Mouse (Mus musculus): ENCODE results near the gene Trabd2b. TPM values are rescaled to one million over a fixed set of nuclear protein-coding genes. Genes with fewer than 3 reads are reported as not detected.
A peak's percentile ranks its signal among the peaks of the same experiment; 100 is the strongest.

Trabd2b gene
- polyA plus RNA-seq, 1 experiment from 2014 or later: 2.0 TPM

DNA sequence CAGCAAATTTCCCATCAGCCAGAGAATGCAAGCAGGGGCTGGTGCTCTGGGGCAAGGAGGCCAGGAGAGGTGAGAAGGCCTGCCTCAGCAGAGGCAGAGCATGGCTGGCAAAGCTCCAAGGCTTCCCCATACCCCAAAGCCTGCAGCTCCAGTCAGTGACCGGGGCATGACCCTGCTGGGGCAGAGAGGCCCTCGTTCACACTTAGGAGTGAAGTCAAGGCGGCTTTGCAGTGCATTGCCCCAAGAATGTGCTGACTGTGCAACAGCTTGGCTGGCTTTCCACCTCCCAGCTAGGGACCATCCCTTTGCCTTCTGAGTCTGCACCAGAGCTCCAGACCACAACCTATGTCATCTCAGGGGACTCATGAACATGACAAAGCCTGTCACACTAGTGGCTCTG, 152.0 kb downstream of the Trabd2b start:
- DNase-seq (ENCODE audit: low spot score) (no peak), ATAC-seq (ENCODE audit: low FRiP score) (no peak)
- Histone ChIP-seq H3K27me3 (ENCODE audit: control insufficient read depth, insufficient read depth, low read length) (no peaks in the 10 kb centered on the region), H3K9me3 (ENCODE audit: control insufficient read depth, low read length) (no peaks in the 10 kb centered on the region), H3K4me3 (ENCODE audit: low read depth, low read length) (no peak overlapping the region), H3K4me1 (replicated peaks; ENCODE audit: control insufficient read depth, insufficient read depth, low read length) (0 out of 2 replicates have a peak, but pooled peaks cover 2% of the 10 kb centered on the region), H3K27ac (ENCODE audit: low read depth, low read length) (no peak overlapping the region), H3K36me3 (ENCODE audit: control insufficient read depth, insufficient read depth, low read length) (no peaks in the 10 kb centered on the region), H3K9ac (ENCODE audit: low read depth, low read length) (no peak overlapping the region), H3K4me2 (replicated peaks; ENCODE audit: low read depth, low read length) (no peak overlapping the region)
- 34% methylated on average over 3 of the region's 3 CpGs for WGBS

GRCm38 (mm10) chr4:114560638-114561216, 154.2 kb downstream of the Trabd2b start:
- Histone ChIP-seq H3K4me1 (replicated peaks; ENCODE audit: control insufficient read depth, insufficient read depth, low read length) (0 out of 2 replicates have a peak, but pooled peaks cover 2% of the 10 kb centered on the region), H3K4me2 (replicated peaks; ENCODE audit: low read depth, low read length) (no peak overlapping the region), H3K27ac (ENCODE audit: low read depth, low read length) (no peak overlapping the region), H3K27me3 (ENCODE audit: control insufficient read depth, insufficient read depth, low read length) (no peaks in the 10 kb centered on the region), H3K4me3 (ENCODE audit: low read depth, low read length) (no peak overlapping the region), H3K36me3 (ENCODE audit: control insufficient read depth, insufficient read depth, low read length) (no peaks in the 10 kb centered on the region), H3K9ac (ENCODE audit: low read depth, low read length) (no peak overlapping the region), H3K9me3 (ENCODE audit: control insufficient read depth, low read length) (no peaks in the 10 kb centered on the region)
- no peak for DNase-seq (ENCODE audit: low spot score)
- no peak for ATAC-seq (ENCODE audit: low FRiP score)
- WGBS: 84% methylated on average over 17 of the region's 17 CpGs

DNA sequence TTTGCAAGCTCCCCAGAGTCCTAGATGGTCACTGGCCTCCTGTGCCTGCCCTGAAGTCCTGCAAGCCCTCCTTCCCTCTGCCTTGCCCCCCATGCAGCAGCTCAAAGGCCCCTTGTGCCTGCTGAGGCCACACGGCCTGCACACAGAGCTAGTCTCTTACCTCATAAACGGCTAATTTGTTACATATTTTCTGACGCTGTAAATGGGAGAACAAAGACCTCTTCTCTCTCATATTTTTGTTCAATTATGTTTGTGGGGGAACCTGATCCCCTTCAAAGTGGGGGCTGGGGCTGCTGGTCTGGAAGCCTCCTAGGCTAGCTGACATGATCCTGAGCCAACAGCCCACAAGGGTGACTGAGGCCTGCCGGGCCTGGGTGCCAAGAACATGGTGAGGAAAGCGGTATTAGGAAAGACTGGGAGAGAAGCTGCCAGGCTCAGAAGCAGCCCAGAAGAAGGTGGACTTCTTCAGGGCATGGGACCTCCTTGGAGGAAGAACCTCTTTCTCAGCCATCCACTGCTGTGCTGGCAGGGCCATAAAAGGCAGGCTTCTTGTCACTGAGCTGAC, 157.7 kb downstream of the Trabd2b start:
- Histone ChIP-seq H3K9me3 (ENCODE audit: control insufficient read depth, low read length) (no peaks in the 10 kb centered on the region), H3K9ac (ENCODE audit: low read depth, low read length) (no peak overlapping the region), H3K4me3 (ENCODE audit: low read depth, low read length) (no peak overlapping the region), H3K4me1 (replicated peaks; ENCODE audit: control insufficient read depth, insufficient read depth, low read length) (no peaks in the 10 kb centered on the region), H3K36me3 (ENCODE audit: control insufficient read depth, insufficient read depth, low read length) (no peaks in the 10 kb centered on the region), H3K4me2 (replicated peaks; ENCODE audit: low read depth, low read length) (no peak overlapping the region), H3K27me3 (ENCODE audit: control insufficient read depth, insufficient read depth, low read length) (no peaks in the 10 kb centered on the region), H3K27ac (ENCODE audit: low read depth, low read length) (no peak overlapping the region)
- DNase-seq (ENCODE audit: low spot score) (no peak), ATAC-seq (ENCODE audit: low FRiP score) (no peak)
- WGBS: 58% methylated on average over 5 of the region's 5 CpGs

DNA sequence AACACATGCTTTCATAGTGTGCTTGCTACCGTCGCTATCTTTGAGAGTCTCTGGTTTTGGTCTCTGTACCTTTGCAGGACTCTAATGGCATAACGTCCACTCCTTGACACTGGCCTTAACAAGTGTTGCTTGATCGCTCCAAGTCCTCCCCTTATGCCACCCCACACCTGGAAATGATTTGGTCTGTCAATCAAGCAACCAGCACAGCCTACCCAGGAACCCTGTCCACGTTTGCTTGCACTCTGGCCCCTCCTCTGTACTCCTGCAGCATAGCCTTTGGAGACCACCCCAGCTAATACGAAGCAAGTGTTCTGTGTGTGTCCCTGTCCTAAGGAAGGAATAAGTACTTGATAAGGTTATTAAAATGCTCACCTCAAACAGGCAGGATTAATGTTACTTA, 161.1 kb downstream of the Trabd2b start:
- no peaks in the 10 kb centered on the region for H3K9me3 ChIP-seq (ENCODE audit: control insufficient read depth, low read length)
- H3K4me3 ChIP-seq (ENCODE audit: low read depth, low read length): no peak overlapping the region
- H3K36me3 ChIP-seq (ENCODE audit: control insufficient read depth, insufficient read depth, low read length): no peaks in the 10 kb centered on the region
- H3K9ac ChIP-seq (ENCODE audit: low read depth, low read length): no peak overlapping the region
- no peaks in the 10 kb centered on the region for H3K27me3 ChIP-seq (ENCODE audit: control insufficient read depth, insufficient read depth, low read length)
- 61% methylated on average over 6 of the region's 6 CpGs for WGBS
- ATAC-seq (ENCODE audit: low FRiP score): no peak
- peak; percentile 32 for DNase-seq (ENCODE audit: low spot score)
- no peak overlapping the region for H3K27ac ChIP-seq (ENCODE audit: low read depth, low read length)
- H3K4me1 ChIP-seq (replicated peaks; ENCODE audit: control insufficient read depth, insufficient read depth, low read length): no peaks in the 10 kb centered on the region
- H3K4me2 ChIP-seq (replicated peaks; ENCODE audit: low read depth, low read length): no peak overlapping the region

GRCm38 (mm10) chr4:114568081-114568605, 161.6 kb downstream of the Trabd2b start:
- Histone ChIP-seq H3K4me3 (ENCODE audit: low read depth, low read length) (no peak overlapping the region), H3K27ac (ENCODE audit: low read depth, low read length) (no peak overlapping the region), H3K27me3 (ENCODE audit: control insufficient read depth, insufficient read depth, low read length) (no peaks in the 10 kb centered on the region), H3K4me1 (replicated peaks; ENCODE audit: control insufficient read depth, insufficient read depth, low read length) (no peaks in the 10 kb centered on the region), H3K36me3 (ENCODE audit: control insufficient read depth, insufficient read depth, low read length) (no peaks in the 10 kb centered on the region), H3K4me2 (replicated peaks; ENCODE audit: low read depth, low read length) (no peak overlapping the region), H3K9ac (ENCODE audit: low read depth, low read length) (no peak overlapping the region), H3K9me3 (ENCODE audit: control insufficient read depth, low read length) (no peaks in the 10 kb centered on the region)
- WGBS: 70% methylated on average over 1 of the region's 1 CpGs
- ATAC-seq (ENCODE audit: low FRiP score): no peak
- no peak for DNase-seq (ENCODE audit: low spot score)

DNA sequence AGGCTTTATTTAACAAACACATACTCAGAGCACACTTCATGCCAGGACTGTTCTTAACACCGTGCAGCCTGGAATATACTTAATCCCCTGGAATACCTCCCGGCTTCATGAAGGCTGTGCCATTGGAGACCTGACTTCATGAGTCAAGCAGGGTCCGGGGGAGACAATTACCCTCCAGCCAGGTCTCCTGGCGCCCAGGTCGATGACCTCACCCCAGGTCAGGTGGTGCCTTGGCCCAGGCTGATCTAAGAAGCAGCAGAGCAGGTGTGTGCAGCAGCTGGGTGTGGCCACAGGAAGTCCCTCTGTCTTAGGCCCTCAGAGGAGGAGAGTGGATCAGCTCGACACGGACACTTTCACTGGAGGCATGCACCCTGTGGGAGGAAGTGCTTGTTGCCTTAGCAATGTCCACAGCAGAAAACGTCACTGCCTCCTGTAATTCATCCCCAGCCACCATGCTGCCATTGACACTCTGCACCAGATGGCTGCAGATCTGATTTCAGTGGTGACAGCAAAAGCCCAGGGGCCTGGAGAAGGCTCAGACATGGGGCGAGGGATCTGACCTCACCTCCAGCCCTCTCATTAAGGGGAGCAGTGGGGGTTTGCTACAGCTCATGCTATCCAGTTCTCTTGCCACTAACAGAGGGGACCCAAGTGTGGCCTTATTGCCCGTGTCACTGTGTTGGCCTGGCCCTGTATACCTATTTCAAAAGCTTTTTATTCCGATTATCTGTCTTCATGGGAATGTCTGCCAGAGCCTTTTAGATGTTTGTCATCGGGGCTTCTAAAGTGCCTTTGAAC, 171.8 kb downstream of the Trabd2b start:
- H3K4me1 ChIP-seq (replicated peaks; ENCODE audit: control insufficient read depth, insufficient read depth, low read length): no peaks in the 10 kb centered on the region
- ATAC-seq (ENCODE audit: low FRiP score) (peak; percentile 77), DNase-seq (ENCODE audit: low spot score) (peak; percentile 34)
- H3K4me2 ChIP-seq (replicated peaks; ENCODE audit: low read depth, low read length): no peak overlapping the region
- no peaks in the 10 kb centered on the region for H3K27me3 ChIP-seq (ENCODE audit: control insufficient read depth, insufficient read depth, low read length)
- no peak overlapping the region for H3K4me3 ChIP-seq (ENCODE audit: low read depth, low read length)
- no peak overlapping the region for H3K9ac ChIP-seq (ENCODE audit: low read depth, low read length)
- H3K27ac ChIP-seq (ENCODE audit: low read depth, low read length): no peak overlapping the region
- 45% methylated on average over 12 of the region's 12 CpGs for WGBS
- H3K36me3 ChIP-seq (ENCODE audit: control insufficient read depth, insufficient read depth, low read length): no peaks in the 10 kb centered on the region
- H3K9me3 ChIP-seq (ENCODE audit: control insufficient read depth, low read length): no peaks in the 10 kb centered on the region

GRCm38 (mm10) chr4:114583546-114584144, 177.1 kb downstream of the Trabd2b start:
- Histone ChIP-seq H3K4me1 (replicated peaks; ENCODE audit: control insufficient read depth, insufficient read depth, low read length) (no peaks in the 10 kb centered on the region), H3K27ac (ENCODE audit: low read depth, low read length) (no peak overlapping the region), H3K36me3 (ENCODE audit: control insufficient read depth, insufficient read depth, low read length) (no peaks in the 10 kb centered on the region), H3K9ac (ENCODE audit: low read depth, low read length) (no peak overlapping the region), H3K9me3 (ENCODE audit: control insufficient read depth, low read length) (no peaks in the 10 kb centered on the region), H3K27me3 (ENCODE audit: control insufficient read depth, insufficient read depth, low read length) (no peaks in the 10 kb centered on the region), H3K4me3 (ENCODE audit: low read depth, low read length) (no peak overlapping the region), H3K4me2 (replicated peaks; ENCODE audit: low read depth, low read length) (no peak overlapping the region)
- no peak for ATAC-seq (ENCODE audit: low FRiP score)
- WGBS: 87% methylated on average over 2 of the region's 2 CpGs
- no peak for DNase-seq (ENCODE audit: low spot score)

- ATAC-seq (ENCODE audit: low FRiP score) (no peak), DNase-seq (ENCODE audit: low spot score) (no peak)
- Histone ChIP-seq H3K36me3 (ENCODE audit: control insufficient read depth, insufficient read depth, low read length) (no peaks in the 10 kb centered on the region), H3K9me3 (ENCODE audit: control insufficient read depth, low read length) (no peaks in the 10 kb centered on the region), H3K9ac (ENCODE audit: low read depth, low read length) (no peak overlapping the region), H3K27me3 (ENCODE audit: control insufficient read depth, insufficient read depth, low read length) (no peaks in the 10 kb centered on the region), H3K27ac (ENCODE audit: low read depth, low read length) (no peak overlapping the region), H3K4me3 (ENCODE audit: low read depth, low read length) (no peak overlapping the region), H3K4me2 (replicated peaks; ENCODE audit: low read depth, low read length) (no peak overlapping the region), H3K4me1 (replicated peaks; ENCODE audit: control insufficient read depth, insufficient read depth, low read length) (no peaks in the 10 kb centered on the region)
- WGBS: 84% methylated on average over 1 of the region's 1 CpGs
These were observed 178.2 kb downstream of the Trabd2b start for GRCm38 (mm10) chr4:114584686-114585085.
